Mouse (Mus musculus): ENCODE data around the gene Irx5.

DNA sequence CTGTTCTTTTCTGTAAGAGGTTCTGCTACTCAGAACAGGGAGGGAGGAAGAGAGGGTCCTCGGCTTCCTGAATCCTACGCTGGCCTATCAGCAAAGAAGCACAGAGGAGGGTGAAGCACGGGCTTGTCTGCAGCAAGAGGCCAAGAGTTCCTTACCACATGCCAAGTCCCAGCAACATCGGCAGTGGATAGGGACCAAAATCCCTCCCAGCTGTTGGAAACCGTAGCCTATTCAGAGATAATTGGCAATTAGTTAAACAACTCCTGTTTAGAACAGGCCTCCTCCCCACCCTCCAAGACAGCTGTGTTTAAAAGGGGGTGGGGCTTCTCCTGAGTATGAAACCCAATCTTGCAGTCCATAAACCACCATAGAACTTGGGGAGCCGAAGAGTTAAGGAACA, 22.1 kb downstream of the Irx5 start:
- TF ChIP-seq CTCF (IDR thresholded peaks at IDR 0.05; ENCODE audit: low read depth, low read length) = no peak
- no peak for TF ChIP-seq POLR2A (IDR thresholded peaks at IDR 0.05; ENCODE audit: extremely low read depth, insufficient read depth, low read length)
